Mouse (Mus musculus) retina, embryonic 14.5 days (tissue): Measurements from ENCODE around the gene Birc6.

Experiments
- DNase-seq: peaks from one replicate; pipeline ENCODE4 v3.0.0-alpha.2; 2015; ENCODE audit warnings: low spot score

The Birc6 gene

DNA sequence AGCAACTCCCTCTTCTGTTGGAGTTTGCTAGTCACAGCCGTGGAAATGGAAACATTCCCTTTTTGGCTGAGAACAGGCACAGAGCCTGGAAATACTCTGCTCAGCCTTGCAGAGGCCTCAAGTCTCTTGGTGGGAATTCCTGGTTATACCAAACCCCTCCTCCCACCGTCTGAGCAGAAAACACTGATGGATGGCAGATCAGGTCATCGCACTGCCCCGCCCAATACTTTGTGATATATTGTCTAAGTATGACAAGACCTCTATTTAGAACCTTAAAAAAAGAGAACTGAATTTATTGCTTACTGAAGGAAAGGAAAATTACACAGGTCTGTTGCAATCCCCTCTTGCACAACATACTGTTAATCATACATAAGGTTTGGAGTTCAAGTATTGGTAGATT lies 182.6 kb downstream of the Birc6 start:
- DNase-seq, result no peak

DNA sequence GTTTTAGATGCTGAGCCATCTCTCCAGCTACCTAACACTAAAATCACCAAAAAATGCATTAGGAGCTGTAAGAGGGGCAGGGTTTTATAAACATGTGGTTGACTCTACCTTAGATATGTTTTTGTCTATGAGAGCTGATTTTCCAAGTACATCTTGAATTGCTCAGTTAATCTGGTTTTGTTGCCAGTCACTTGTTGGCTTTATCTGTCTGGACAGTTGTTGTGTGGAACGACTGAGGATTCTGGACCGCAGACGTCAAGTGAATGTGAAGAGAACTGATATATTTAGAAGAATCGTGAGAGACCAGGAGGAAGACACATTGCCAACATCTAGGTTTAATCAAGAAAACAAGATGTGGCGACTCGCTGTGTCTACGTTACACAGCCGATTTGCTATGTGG lies 183.5 kb downstream of the Birc6 start:
- DNase-seq, result no peak

DNA sequence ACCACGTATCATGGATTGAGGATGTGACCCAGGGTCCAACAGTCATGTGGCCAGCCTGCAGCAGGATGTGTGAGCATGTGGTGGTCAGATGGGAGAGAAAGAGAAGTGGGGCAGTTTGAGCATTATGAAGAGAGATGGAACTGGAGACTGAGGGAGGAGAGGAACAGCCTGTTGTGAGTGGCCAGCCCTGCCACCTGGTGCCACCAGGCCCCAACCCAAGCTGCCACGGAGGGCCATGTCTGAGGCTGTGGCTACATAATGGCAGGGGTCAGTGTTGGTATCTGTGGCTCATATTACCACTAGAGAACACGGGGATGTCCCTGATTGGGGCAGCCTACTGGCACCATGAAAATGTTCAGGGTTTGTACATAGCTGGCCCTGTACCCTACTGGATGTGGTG lies 187.0 kb downstream of the Birc6 start:
- DNase-seq, result no peak

DNA sequence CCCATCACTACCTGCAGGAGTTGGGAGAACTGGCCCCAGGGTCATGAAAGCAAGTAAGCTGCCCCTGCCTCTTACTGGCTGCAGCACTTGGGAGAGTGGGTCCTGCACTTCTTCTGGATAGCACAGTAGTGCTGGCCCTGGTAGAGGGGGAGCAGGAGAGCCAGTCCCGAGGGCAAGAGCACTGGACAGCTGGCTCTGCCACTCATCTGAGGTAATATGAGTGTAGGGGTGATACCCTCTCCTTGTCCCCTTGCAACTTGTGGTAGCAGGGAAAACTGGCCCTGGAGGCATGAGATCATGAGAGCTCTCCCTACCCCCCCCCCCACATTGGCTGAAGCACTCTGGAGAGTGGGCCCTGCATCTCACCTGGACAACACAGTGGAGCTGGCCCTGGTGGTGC lies 187.6 kb downstream of the Birc6 start:
- DNase-seq, result no peak

DNA sequence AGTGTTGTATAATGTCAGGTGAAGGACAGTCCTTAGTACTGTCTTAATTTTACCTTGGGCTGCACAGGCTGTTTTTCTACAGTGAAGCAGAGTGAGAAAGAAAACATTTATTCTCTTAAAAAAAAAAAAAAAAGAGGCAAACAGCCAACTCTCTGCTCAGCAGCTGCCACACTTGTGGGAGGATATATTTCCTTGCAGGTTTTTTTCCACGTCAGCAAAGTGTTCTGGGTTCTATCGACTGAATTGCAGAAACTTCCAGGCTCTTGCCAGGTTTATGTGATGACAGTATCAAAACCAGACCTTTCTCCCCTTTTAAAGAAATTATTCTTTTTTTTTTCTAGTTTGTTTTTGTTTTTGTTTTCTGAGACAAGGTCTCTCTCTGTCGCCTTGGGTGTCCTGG lies 188.5 kb downstream of the Birc6 start:
- DNase-seq, result no peak

DNA sequence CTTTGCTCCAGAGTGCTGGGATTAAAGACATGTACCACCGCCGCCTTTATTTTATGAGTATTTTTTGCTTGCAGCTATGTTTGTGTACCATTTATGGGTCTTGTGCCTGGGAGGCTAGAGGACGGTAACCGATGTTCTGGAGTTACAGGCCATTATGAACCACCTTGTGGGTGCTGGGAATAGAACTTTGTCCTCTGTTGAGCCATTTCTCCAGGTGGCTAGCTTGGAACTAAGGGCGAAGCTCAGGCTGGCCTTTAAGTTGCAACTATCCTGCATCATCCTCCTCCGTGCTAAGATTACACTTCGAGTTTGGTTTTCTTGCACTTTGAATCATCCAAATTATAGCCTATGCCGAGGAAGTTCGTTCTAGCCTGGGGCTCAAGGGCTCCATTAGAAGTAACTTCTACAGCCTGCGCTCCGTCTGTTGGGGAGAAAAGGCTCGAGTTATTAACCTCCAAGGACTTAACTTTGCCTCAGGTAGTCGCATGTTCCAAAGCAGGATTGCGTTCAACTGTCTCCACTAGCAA lies 189.1 kb downstream of the Birc6 start:
- DNase-seq, result no peak

DNA sequence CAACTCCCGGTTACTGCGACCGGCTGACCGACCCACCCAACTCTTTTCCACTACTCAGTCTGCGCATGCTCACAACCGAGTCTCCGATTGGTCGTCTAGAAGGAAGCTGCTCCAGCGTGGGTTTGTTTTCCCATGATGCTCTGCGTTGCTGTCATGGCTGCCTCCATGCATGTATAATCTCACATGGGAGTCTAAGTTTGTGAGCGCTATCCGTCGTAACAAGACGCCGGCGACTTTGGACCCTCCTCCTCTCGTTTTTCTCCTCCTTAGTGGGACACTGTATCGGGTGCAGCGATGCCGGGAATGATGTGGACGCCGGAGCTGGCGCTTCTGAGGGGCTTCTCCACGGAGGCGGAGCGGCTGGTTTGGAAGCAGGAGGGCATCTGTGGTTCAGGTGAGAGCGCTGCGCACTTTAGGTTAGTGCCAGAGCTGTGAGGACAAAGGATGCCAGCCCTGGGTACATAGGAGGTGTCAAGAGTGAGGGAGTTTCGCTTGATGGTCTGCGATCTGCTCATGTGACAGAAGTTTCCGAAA lies 189.6 kb downstream of the Birc6 start, which contains the start of gene Ttc27:
Gene Ttc27, plus strand, starts transcription at position 115 of the 534 bp plus-strand sequence.
- peak; percentile 99 for DNase-seq

DNA sequence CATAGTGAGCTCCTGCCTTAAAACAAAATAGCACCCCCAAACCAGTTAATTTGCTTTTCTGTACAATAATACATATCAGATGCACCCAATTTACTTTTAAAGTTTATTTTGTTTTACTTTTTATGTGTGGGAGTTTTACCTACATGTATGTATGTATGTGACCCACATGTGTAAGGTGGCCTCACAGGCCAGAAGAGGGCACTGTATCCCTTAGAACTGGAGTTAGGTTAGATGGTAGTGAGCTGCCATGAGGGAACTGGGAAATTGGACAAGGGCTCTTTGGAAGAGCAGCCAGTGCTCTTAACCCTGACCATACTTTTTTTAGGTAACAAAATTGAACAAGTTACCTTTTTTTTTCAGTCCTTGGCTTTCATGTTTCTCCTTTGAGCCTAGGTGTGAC lies 204.8 kb downstream of the Birc6 start:
- peak; percentile 14 for DNase-seq

DNA sequence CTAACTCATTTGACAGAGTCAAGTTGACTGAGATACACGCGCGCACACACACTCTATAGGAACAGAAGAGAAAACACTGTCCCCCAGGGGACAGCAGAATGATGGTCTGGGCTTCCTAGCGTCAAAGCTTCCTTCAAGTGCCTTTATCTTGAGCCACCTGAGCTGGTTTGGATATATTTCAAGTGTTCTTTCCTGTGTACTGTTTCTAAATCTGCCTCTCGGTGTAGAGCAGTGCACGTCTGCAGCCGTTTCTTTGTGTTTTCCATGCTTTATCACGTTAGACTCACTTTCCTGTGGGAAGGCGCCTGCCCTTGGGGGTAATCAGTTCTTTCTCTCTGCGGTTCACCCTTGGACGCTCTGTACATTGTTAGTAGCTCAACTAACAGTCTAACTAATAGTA lies 207.3 kb downstream of the Birc6 start:
- DNase-seq, result no peak

DNA sequence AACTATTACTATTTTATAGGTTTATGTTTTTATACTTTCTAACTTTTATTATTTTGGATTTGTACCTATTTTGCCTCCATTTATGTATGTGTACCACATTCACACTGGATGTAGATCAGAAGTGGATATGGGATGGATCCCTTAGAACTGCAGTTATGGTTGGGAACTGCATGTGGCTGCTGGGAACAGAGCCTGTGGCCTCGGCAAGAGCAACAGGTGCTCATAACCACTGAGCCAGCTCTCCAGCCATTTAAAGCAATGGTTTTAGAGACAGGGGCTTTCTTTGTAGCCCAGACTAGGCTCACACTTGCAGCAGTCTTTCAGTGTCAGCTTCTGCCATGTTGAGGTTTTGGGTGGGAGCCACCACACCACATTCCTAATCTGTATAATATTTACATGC lies 221.6 kb downstream of the Birc6 start:
- no peak for DNase-seq

DNA sequence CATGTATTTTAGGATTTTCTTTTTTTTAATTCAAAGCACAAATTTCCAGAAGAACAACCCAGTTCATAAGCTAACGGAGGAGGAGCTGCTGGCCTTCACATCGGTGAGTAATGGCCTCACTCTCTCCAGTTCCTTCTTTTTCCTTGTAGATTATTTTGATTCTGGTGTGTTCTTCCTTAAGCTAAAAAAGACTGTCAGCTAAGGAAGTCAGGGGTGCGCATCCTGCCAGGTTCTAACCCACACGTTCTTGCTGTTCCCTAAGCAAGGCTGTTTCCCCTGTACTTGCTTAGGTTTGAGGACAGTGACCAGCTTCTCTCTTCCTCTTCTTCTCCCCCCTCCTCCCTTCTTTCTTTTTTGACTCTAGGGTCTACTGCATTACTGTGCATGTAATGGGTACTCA lies 222.9 kb downstream of the Birc6 start:
- no peak for DNase-seq
